Mouse (Mus musculus) CD4-positive, CD25-positive, alpha-beta regulatory T cell, adult 2 months (primary cell): ENCODE measurements around the gene Sfxn2.

Experiments
- DNase-seq: peaks from one replicate; pipeline ENCODE4 v3.0.0-alpha.2; 2012; ENCODE audit warnings: low read depth, low spot score

The Sfxn2 gene

DNA sequence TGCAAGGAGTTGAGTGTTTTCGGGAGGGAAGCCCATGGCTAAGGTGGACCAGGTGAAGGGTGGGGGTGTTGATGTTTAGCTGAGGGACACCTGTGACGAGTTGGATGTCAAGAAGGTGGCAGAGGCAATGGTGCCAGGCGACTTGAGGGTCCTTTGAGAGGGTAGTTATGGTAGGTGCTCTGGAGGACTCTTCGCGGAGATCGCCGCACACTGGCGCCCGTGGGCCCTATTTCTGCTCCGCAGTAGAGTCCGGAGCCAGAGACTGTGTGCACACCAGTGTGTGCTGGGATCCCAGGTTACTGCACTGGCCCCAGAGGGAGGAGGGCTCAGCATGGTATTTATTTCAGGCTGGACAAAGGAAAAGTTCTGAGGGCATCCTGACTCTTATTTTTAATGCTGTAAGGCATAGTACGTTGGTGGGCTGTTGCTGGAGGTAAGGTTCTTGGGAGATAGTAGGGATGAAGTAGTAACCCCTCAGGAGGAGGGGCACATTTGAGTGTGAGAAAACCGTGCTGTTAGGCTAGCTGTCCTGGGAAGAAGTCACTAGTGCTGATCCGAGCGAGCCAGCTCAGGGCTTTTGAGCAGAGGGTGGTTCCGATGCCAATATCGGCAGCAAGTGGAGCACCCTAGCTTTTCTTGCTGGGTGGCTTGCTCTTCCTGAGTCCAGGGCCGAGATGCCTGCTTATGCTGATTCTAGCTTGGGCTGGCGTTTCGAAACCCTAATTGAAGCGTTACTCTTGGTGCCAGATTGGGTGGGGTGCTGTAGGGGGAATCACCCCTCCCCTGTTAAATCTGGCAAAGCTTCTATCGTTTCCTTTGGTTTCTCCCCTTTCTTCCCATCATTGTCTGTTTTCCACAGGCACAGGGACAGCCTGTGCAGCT is 26.5 kb downstream of the Sfxn2 start:
- peak; percentile 29 for DNase-seq

DNA sequence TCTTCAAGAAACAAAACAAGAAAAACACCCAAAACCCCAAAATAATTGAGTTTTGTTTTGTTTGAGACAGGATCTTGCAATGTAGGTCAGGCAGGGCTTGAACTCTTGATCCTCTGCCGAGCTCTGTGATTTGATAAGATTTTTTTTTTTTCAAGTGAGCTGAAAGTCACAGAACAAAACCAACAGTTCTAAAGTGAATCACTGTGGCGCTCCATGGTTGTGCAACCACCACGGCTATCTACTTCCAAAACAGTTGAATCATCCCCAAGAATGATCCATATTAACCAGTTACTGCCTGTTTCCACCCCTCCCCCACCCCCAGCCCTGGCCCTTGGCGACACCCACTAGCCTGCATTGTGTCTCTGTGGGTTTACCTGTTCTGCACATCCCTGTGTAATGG is 27.2 kb downstream of the Sfxn2 start:
- no peak for DNase-seq

DNA sequence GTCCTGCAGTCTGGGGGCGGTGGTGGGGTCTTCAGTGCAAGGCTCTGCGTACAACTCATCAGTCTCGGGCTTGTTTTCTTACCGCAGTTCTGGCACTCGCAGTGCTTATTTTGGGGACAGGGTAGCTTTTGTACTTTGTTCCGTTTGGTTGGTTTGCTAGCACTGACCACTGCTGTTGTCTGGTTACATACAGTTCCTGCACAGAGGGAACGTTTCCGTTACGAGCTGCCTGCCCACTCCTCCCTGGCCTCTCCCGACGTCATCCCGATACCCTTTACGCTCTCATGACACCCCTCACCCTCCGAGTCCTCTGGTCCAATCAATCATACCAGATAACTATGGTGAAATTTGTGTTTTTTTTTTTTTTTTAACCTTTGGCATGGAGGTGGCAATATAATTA is 28.3 kb downstream of the Sfxn2 start:
- no peak for DNase-seq

DNA sequence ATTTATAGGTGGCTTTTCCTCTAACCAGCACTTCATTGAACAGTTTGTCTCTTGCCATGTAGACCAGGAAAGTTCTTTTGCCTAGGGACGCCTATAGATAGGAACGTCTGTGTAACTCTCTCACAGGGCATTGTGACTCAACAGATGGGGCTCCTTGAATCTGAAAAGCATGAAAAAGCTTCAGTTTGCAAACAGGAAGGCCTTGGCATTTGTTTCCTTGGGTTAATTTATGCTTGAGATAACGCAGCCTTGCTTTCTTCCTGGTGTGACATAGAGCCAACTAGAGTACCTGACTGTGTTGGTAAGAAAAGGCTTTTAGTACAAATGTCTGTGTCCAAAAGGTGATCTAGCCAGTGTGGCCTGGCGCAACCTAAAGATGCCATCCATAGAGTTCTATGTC is 29.2 kb downstream of the Sfxn2 start:
- DNase-seq = no peak

DNA sequence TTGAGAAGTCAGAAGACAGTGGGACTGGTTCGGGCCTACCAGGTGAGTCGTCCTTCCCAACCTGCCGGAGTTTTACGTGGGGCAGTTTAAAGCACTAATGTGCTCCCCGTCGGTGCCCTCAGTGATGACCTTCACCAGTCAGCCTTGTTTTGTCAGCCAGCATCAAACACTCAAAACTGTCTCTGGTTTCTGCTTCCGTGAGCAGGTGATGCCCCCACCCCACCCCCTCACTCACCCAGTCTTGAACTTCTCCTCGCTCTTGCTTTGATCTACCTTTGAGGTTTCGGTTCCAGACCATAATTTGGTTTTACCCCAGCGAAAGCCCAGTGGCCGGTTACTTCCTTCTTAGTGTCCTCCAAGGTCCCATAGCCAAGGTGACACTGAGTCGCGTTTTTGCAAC is 33.6 kb downstream of the Sfxn2 start:
- peak; percentile 65 for DNase-seq

DNA sequence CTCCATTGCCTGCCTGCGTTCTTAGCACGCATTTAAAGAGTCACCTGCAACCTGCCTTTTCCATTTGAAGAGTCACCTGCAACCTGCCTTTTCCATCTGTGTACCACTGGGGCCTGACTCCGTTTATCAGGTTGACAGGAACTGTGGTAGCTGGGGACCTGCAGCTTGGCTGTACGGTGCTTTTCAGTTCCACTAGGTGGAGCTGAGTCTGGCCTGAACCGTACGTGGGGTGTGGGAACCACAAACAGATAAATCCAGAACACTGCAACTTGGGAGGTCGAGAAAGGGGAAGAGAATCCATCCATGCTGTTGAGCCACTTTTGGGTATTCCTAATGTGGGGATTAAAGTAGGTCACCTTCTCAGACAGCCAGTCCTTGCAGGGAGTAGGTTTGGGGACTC is 34.3 kb downstream of the Sfxn2 start:
- DNase-seq = peak; percentile 71

DNA sequence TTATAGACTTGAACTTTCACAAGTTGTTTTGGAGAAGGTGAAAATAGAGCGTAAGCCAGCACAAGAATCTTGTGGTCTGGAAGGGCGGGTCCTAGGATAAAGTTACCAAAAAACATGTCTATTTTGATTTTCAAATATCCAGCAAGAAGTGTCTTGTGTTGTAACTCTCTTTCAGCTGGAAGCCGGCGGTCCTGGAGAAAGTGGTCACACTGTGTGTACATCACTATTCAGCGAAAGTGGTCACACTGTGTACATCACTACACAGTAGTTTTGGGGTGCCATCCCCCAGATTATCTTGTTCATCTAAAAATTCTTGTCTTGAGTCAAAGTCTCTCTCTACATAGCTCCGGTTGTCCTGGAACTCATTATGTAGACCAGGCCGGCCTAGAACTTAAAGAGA is 35.0 kb downstream of the Sfxn2 start:
- DNase-seq = no peak

DNA sequence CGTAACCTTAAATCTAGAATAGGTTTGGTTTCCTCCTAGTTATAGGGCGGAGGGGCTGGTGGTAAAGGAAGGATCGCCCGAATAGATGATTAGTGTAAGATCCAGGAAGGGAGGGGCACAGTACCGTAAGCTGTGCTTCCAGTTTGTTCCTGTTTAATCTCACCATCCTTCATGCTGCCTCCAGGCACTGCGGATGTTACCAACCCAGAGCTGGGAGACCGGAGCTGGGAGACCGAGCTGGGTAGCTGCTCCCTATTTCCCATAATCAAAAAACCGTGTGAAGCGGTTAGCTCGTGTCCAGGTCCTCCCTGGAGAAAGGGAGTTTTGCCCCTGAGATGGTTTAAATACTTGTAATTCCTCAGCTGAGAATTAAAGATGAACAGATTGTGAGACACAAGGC is 43.2 kb downstream of the Sfxn2 start:
- no peak for DNase-seq

DNA sequence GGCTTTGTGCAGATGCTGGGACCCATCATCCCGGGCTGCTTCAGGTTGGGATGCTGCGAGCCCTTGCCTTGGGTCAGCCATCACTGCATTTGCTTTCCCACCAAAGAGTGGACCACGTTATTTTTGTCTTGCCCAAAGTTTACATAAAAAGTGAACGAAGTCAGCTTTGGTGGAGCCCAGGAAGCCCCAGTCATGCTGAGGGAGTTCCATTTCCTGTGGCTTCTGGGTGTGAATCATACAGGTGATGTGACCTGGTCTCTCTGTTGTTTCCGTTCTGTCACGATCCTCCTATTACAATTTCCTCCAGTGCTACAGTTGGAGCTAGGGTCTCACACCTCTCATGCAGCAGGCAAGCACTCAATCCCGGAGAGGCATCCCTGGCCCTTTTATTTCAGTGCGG is 44.2 kb downstream of the Sfxn2 start:
- DNase-seq = peak; percentile 73

- DNase-seq = peak; percentile 67
These were observed 45.2 kb downstream of the Sfxn2 start for GRCm38 (mm10) chr19:46618322-46618721.

- DNase-seq = peak; percentile 63
These were observed 45.8 kb downstream of the Sfxn2 start for GRCm38 (mm10) chr19:46619001-46619400.

DNA sequence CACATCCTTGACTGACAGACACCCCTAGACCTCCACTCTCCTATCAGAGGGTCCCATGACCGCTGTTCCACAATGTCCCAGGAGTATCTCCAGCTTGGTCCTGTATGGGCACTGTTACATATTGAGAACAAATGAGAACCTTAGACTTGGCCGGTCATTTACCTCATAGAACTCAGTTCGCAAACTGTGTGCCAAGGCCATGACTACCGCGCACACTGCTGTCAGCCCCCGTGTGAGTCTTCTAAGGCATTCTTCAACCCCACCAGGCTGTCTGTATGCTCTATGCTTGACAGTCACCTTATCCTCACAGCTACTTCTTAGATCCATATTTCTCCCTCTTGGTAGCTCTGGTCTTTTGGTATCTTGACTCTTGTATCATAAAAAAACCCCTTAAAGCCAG is 46.4 kb downstream of the Sfxn2 start:
- no peak for DNase-seq

DNA sequence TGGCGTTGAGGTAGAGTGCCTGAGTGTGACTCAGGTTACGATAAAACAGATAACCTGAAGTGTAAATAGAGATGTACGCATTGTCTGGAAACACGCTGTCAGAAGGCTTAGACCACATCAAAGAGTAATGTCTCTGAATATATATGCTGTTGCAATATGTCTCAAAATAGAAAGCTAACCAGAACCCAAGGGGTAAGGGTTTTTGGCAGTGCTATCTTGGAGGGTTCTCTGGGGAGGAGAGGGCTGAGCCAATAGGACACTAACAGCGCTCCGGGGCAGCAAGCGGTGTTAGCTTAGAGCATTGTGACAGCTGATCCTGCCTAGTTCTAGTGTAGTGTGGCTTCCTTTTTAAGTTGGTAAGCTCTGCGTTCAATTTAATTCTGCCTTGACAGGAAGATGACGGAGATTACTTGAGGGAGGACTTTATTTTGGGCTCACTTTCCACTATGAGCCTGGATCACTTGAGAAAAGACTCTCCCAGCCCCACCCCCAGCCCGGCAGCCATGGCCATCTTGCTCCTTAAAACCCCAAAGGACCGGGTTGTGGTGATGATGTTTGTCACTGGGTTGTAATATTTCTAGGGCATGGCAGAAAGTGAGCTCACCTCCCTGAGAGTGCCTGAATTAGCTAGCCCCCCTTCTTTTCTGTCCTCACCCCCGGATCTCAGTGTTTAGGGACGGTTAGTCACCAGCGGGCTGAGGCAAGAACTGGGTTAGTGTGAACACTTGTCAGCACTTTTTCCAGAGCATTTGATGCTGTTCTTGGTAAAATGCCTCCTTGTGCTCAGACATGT is 47.0 kb downstream of the Sfxn2 start:
- peak; percentile 88 for DNase-seq

DNA sequence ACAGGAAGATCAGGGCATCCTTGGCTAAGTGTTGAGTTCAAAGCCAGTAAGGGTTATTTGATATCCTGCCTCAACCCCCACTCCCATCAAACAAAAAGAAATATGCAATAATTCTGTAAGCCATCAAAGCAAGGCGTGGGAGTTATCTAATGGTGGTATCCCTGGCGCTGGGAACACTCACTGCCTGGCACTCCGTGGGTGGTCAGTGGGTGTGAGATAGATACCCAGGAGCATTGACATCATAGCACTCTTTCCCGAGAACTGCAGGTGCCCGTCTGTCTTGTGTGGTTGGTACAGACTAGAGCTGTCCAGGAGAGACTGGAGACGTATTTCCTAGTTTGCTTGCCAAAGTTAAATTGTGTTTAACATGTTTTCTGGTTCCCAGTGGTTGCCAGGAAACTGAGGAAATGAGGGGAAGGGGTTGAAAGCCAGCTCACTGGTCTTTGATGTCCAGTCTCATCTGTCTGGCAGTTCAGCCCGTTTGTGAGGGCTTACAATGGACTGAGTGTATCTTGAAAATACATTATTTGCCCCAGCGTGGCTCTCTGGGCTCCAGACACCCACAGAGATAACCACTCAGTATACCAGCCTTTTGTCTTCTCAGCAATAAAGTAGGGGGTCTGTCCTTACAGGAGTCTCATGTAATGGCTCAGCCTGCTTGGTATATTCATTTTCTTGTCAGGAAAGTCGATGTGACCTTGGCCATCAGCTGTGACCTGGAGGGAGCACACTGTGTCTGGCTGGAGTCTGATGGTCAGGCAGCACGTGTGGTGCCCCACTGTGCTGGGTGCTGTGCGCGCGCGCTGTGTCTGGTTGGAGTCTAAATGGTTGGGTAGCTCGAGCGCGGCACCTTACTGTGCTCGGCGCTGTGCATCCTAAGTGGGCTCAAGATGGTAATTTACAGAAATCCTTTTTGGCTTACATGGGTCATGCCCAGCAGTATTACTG is 48.3 kb downstream of the Sfxn2 start:
- DNase-seq = no peak

DNA sequence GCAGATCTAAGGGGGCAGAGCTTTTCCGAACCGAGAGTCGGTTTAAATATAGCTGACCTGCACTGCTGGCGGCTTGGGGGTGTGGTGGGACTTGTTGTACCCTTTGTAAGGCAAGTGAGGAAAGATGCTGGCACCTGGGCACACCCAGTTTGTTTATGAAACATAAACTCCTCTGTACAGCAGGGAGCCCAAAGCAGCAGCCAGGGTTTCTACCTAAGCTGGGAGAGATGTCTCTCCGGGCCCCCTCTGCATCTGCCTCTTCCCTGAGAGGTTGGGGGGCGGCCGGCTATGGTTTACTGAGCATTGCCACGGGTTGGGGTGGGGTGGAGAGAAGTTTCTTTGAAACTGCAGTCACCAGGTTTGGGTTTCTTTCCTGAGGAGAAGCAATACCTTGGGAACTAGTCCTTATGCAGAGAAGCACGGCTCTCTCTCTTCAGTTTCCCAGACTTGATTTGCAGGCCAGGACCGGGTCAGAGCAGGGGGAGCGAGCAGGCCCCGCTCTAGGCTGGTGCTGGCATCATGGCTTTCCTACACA is 49.6 kb downstream of the Sfxn2 start:
- no peak for DNase-seq

DNA sequence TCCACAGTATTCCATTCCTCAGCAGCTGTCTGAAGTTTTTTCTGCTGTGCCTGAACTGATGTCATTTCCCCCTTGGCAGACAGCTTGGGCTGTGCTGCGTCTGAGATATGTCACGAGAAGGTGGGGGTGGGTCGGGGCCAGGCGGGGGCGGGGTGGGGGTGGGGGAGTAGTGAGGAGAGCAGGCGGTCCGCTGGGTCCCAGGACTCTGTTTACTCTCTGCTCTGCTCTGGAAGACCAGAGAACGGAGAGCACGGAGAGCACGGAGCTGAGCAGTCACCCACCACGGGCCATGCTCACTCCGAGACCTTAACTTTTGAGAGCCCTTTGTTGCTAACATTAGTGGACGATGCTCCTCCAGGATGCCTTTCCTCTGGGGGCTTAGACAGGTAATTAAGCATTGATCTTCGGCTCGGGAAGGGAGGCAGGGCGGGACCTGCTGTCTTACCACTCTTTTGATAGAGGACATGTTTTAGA is 50.1 kb downstream of the Sfxn2 start:
- no peak for DNase-seq

GRCm38 (mm10) chr19:46623790-46624772 is 50.9 kb downstream of the Sfxn2 start:
- no peak for DNase-seq

GRCm38 (mm10) chr19:46625015-46625414 is 51.9 kb downstream of the Sfxn2 start:
- no peak for DNase-seq

- no peak for DNase-seq
These were observed 52.4 kb downstream of the Sfxn2 start for GRCm38 (mm10) chr19:46625519-46625918.

DNA sequence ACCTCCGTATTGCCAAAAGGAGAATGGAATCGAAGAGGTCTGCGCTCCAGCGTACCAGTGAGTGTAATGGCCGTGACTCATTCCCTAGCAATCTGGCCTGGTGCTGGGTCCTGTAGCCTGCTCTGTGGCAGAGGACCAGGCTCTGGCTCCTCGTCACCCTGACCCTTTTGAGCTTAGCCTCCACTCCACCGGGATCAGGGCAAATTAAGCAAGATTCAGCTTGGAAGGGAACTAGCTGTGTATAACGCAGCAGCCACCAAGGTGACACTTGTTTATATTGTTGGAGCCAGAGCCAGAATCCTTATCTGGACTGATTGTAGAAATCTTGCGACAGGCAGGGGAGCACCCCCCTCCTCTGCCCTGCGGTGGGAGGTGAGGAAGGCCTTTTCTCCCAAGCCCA is 55.2 kb downstream of the Sfxn2 start:
- no peak for DNase-seq
